Mouse (Mus musculus) lung, postnatal 0 days (tissue): Measurements from ENCODE around the gene Sorl1.

Experiments
- CTCF ChIP-seq: IDR thresholded peaks from 2 replicates; pipeline ENCODE4 v1.5.1; 2016; ENCODE audit warnings: antibody characterized with exemption, mild to moderate bottlenecking
- EP300 ChIP-seq: IDR thresholded peaks from 2 replicates; pipeline ENCODE4 v1.6.1; 2016; ENCODE audit warnings: antibody characterized with exemption, mild to moderate bottlenecking, control low read depth

GRCm38 (mm10) chr9:41985636-41986035, 138.5 kb downstream of the Sorl1 start:
- TF ChIP-seq CTCF: no peak
- no peak for TF ChIP-seq EP300
